Mouse (Mus musculus) right cerebral cortex, postnatal 10 days (tissue): ENCODE data around the gene Osbpl2.
"Not testable (repeated sequence)": the region's sequence is repeated elsewhere in the genome, so short reads cannot be mapped to it uniquely, and the experiment has no call there.

Experiments used
- DNase-seq, 2 experiments: peaks; one replicate each; pipeline ENCODE4 v3.0.0; 2021; ENCODE audit warnings: low spot score in 2 of 2

The Osbpl2 gene

DNA sequence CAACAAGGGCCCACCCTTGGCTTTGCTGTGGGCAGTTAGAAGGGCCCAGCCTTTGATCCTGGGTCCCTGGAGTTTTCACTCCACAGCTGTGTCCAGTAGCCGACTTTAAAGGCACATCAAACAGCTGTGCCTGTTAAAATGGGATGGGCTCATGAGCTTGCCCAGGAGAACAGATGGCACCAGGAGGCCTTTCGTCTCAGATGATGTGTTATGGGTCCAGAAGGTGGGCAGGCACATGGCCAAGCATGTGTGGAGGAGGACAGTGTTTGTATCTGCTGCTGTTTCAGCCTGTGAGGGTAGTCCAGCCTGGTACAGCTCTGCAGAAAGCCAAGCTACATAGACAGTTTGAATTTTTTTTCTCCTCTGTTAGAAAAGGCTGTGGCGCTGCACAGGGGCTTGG is 35.7 kb downstream of the Osbpl2 start:
- DNase-seq: no peak

GRCm38 (mm10) chr2:180158627-180159026 is 39.5 kb downstream of the Osbpl2 start:
- DNase-seq: no peak

DNA sequence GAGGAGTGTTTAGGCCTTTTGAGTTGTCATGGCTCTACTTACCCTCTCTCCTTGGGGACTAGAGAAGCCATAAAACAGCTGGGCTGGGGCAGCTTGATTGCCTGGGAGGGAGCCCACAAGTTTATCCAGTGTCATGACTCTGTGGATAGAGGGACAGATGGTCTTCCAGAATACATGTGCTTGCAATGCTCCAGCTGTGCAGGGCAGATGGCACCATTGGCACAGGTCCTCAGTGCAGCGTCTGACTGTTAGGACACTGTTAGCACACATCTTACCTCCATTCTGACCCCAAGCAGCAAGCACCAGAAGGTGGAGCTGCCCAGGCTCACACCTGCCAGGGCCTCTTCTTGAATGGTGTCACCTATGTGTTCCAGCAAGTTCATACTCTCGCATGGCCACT is 46.7 kb downstream of the Osbpl2 start:
- no peak for DNase-seq

- no peak for DNase-seq
These were observed 47.8 kb downstream of the Osbpl2 start for GRCm38 (mm10) chr2:180166869-180167268.

- no peak for DNase-seq
These were observed 51.2 kb downstream of the Osbpl2 start for GRCm38 (mm10) chr2:180170151-180170805.

DNA sequence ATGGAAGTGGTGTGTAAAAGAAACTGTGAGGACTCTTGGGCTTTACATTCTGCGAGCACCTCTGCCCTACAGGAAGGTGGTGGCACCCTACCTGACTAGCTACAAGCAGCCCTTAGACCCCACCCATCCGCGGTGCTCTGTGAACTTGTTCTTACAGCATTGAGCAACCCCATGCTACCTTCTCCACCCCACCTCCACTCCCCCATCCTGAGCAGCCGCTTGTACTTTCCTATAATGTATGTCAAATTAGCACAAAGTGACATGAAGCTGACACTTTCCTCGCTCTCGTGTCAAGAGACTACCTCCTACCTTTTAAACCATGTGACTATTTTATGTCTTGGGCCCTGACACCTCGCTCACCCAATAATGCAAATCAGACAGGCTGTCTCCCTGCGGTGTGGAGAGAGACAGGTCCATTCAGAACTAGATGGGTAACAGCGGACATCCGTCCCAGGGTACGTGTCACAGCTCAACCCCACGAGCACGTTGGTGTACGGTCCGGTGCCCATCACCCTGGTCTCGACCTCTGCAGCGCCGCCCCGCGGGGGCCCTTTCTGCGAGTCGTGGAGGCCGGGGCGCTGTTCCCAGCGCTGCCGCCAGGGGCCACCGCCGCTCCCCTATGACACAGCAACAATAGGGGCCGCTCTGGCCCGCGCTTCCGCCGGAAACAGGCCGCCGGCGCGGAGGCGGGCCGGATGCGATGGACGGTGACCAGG is 51.9 kb downstream of the Osbpl2 start, which contains the start of gene Adrm1:
Adrm1 (plus strand) TSS at position 680 of the 716 bp plus-strand sequence.
- DNase-seq: peak; percentile 98

GRCm38 (mm10) chr2:180171522-180172070 is 52.5 kb downstream of the Osbpl2 start:
- DNase-seq: no peak

DNA sequence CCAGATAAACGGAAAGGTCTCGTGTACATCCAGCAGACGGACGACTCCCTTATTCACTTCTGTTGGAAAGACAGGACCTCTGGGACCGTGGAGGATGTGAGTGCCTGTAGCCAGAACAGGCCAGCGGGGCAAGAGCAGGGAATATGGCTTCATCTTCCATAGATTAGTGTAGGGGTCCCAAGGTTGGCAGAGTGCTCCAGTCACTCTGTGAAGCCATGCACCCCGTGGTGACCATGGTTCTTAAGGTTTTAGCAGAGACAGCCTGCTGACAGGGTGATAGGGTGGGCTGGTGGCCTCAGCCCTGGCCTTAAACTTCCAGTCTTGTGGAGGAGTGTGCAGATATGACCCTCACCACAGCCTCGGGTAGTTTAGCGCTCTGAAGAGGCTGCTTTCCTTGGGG is 53.0 kb downstream of the Osbpl2 start:
- DNase-seq: no peak

- no peak for DNase-seq
These were observed 54.1 kb downstream of the Osbpl2 start for GRCm38 (mm10) chr2:180173163-180173562.

DNA sequence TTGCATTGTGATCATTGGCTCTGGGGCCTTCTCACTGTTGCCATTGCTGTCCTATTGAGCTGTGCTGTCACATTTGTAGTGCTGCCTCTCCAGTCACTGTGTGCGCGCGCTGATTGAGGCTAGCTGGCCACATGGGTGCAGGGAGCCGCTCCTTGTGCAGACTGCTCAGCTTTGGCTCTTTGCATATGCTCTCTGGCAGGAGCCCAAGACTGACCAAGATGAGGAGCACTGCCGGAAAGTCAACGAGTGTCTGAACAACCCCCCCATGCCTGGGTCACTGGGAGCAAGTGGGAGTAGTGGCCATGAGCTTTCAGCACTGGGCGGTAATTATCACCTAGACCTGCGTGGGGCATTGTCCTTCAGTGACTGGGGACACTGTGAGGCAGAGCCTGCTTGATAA is 54.6 kb downstream of the Osbpl2 start:
- not testable (repeated sequence) for DNase-seq

GRCm38 (mm10) chr2:180174121-180174520 is 55.0 kb downstream of the Osbpl2 start:
- DNase-seq: no peak

- no peak for DNase-seq
These were observed 56.6 kb downstream of the Osbpl2 start for GRCm38 (mm10) chr2:180175725-180176124.

- DNase-seq: peak in 1 of 2 experiments; percentile 48
These were observed 62.4 kb downstream of the Osbpl2 start for GRCm38 (mm10) chr2:180181542-180181941.

DNA sequence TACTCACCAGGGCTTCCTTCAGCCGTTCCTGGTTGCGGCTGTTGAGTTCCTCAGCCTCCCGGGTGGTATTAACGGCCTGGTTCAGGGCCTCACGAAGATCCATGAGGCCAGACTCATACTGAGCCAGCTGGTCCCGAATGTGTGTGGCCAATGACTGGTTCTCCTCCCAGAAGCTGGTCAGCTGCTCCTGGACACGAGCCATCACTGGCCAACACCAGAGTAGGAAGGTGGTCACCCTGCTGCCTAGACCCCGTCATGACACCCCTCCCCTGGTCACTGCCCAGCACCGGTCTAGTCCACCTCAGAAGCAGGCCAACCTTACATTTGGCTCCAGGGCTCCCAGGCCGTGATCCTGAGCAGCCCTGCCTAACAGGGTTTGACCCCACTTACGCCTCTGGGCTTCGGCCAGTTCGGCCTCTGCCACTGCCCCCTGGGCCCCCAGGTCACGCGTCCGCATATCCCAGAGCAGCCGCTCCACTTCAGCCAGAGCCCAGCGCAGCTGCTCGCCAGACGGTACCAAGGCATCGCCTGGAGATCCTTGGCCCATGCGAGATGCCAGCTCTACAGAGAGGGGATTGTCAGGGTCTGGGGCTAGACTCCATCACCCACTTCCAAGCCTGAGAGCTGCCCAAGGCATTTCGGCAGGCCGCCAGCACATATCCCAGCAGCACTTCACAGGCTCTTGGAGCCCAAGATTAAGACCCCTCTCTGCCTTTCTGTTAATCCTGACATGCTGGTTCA is 65.1 kb downstream of the Osbpl2 start:
- peak in 1 of 2 experiments; percentile 57 for DNase-seq

DNA sequence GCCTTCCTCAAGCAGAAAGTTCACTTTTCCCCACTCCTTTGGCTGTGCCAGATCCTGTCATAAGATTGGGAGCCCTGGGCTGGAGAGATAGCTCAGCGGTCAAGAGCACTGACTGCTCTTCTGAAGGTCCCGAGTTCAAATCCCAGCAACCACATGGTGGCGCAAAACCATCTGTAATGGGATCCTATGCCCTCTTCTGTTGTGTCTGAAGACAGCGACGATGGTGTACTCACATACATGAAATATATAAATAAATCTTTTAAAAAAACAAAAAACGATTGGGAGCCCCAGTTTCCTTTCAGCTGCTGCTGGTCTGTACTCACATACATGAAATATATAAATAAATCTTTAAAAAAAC is 65.6 kb downstream of the Osbpl2 start:
- no peak for DNase-seq

- no peak for DNase-seq
These were observed 66.6 kb downstream of the Osbpl2 start for GRCm38 (mm10) chr2:180185686-180186085.

- DNase-seq: peak in 1 of 2 experiments; percentile 60
These were observed 68.3 kb downstream of the Osbpl2 start for GRCm38 (mm10) chr2:180187362-180187761.

- no peak for DNase-seq
These were observed 77.7 kb downstream of the Osbpl2 start for GRCm38 (mm10) chr2:180196610-180197322.

DNA sequence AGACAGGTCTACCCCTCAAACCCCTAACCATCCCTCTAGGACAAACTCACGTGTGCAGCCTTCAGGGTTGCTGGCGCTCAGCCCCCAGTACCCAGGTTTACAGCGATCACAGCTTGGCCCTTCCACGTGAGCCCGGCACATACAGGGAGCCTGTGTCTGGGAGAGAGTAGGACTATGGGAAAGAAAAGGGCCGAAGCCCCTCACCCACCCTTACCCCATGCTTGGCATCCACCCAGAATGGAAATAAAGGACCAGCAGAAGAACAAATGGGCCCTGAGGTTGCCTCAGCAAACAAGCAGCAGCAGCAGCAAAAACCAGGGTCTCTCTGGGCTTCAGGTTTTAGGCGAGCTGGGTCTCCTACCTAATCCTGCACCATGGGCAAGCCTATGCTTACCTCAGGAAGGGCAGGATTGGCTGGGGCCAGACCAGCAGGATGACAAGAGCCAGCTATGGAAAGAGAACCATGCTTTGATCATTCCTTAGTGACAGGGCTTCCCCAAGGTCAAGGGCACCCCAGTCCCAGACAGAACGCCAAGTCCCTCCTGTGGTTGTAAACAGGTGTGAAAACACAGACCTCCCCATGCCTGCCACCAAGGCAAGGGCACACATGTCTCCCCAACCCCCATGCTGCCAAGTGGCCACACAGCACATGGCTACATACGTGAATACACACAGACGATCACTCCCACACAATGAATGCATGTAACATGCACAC is 78.4 kb downstream of the Osbpl2 start:
- DNase-seq: no peak

DNA sequence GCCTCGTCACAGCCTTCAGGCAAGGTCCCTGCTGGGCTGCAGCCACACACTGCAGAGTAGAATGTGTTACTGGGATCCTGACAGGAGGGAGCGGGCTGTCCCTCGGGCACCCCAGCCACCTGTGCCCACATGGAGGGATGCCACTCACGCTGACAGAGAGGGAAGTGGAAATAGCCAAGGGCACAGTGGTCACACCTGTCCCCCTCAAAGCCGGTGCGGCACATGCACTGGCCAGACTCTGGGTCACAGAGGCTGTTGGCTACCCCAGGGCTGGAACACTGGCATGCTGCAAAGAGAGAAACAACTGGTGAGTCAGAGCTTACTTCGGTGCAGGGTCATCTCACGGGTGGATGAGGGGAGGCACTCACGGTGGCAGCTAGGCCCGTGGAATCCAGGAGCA is 79.7 kb downstream of the Osbpl2 start:
- no peak for DNase-seq

DNA sequence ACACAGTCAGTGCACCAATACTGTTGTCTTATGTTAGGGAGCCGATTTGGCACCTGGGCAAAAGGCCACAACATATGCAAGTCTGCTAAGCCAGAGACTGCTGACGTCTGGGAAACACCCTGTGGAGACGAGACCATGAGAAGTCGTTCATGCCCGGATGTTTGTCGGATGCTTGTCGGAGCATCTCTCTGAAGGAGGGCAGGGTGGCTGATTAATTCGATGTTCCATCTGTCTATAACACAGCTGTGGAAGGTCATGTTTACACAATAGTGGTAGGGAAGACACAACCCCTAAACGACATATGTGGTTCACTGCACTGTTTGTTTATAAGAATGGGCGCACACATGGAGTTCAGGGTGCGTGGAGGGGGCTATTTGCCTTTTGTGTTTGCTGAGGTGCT is 81.6 kb downstream of the Osbpl2 start:
- DNase-seq: no peak
